Mouse (Mus musculus) hindlimb bud, embryonic 11.5 days (tissue): ENCODE measurements at regions not wholly inside any gene's neighbourhood (a gene's known extent, or its start where the extent isn't known, plus 50 kb on each side); places are given as distances from the start of the nearest gene placed in this dataset.

Experiments
- DNase-seq: peaks from one replicate; pipeline ENCODE4 v3.0.0-alpha.2; 2012; ENCODE audit warnings: low read depth, low spot score; ENCODE audit errors: extremely low spot score

GRCm38 (mm10) chr4:89402324-89402723 is 91.5 kb upstream of the Cdkn2b start:
- no peak for DNase-seq

GRCm38 (mm10) chr4:89401696-89402095 is 90.9 kb upstream of the Cdkn2b start:
- no peak for DNase-seq

DNA sequence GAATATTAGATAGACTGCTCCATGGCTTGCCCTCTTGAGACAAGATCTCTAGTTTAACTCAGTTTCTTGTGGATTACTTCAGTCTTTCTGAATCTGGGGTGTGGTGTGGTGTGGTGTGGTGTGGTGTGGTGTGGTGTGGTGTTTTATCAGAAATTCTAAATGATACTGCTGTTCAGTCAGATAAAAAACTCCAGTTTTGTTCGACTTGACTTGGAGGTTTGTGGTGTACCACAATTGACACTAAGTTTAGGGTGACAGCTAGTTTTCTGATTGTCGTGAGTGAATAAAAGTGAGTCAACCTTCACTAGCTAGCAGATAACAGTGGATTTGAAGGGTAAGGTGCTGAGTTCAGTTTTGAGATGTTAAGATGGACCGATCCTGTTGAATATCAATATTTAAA is 89.5 kb upstream of the Cdkn2b start:
- no peak for DNase-seq

DNA sequence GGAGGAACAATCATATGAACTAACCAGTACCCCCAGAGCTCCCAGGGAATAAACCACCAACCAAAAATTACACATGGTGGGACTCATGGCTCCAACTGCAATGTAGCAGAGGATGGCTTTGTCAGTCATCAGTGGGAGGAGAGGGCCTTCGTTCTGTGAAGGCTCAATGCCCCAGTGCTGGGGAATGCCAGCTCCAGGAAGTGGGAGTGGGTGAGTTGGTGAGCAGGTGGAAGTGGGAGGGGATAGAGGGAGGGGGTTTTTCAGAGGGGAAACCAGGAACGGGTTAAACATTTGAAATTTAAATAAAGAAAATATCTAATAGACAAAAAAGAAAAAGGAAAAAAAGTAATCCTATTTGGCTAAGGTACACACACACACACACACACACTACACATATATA is 88.4 kb upstream of the Cdkn2b start:
- DNase-seq, result no peak

- no peak for DNase-seq
Observed at GRCm38 (mm10) chr4:89396020-89396419, 85.2 kb upstream of the Cdkn2b start.

DNA sequence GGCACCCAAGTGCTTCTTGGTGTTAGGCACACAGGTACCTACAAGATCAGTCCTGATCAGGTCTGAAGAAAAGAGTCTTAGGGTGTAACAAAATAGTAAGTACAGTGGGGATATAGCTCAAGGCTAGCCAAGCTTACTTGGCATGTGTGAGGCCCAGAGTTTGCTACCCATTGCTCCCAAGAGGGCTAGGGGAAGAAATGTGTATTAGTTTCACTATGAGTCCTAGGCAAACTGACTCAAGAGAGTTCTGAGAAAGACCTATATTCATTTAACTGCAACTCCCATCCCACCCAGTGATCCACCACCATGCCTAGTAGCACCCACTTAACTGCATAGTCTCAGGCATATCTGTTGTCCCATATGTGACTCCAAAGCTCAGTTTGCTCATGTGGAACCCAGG is 84.5 kb upstream of the Cdkn2b start:
- DNase-seq, result no peak

DNA sequence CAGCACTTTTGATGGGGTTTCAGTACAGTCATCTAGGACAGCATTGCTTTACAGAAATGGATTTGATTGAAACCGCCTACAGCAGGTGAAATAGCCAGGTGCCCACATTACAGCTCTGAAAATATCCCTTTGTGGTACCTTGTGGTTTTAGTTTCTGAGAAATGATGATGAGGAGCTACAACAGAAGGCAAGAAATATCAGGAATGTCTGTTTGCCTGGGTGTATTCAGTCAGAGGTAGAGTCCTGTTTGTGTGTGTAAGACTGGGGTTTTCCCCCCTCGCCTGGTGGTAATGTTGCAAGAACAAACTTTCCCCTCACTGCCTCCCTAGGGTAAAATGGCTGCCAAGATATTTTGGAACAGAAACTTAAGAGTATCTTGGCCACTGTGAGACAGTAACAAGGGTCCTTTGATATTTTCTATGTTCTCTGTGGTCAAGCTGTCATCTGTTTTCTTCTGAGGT is 82.4 kb upstream of the Cdkn2b start:
- no peak for DNase-seq

DNA sequence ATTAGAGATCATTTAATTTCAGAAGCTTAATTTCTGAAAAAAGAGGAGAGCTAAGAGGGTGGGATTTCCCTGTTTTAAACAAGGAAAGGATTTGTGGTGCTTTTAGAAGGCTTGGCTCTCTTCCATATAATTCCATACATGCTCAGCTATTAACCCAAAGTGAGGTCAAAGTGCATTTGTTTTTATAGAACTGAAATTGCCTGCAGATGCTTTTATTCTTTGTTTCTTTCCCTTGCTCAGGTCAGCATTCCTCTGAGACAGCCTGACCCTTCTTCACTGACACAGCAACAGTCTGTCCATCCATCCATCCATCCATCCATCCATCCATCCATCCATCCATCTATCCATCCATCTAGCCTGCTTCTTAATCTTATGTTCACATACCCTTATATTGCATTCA is 82.0 kb upstream of the Cdkn2b start:
- no peak for DNase-seq

DNA sequence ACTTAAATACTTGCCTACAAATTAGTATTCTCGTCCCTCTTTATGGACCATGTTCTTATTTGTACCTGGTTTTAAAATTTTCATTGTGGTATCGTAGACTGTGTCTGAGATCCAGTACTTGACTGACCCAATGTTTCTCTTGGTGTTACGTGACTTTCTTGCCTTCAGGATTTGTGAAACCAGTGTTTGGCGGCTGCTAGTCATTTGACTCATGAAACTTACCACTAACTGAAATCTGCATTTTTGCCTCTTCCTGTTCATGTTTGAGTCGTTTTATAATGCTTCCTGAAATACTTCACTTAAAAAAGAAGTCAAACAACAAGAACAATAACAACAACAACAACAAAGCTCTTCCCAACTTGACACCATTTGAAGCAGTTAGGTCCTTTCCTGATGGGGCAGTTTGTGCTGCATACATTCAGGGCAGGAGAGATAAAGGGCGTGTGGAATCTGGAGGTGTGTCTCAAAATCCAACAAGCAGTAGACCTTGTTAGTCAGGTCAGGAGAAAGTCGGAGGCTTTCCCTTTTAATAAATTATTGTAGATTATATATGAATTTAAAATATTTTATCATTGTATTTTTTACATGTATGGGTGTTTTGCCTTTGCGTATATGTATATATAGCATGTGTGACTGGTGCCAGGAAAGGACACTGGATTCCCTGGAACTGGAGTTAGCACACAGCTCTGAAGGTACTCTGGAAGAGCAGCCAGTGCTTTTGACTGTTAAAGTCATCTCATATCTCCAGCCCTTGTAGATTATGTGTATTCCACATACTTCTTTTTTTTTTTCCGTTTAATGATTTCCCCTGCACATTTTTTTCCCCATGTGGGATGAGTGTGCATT is 80.8 kb upstream of the Cdkn2b start:
- no peak for DNase-seq

GRCm38 (mm10) chr4:89383548-89383947 is 72.7 kb upstream of the Cdkn2b start:
- no peak for DNase-seq

DNA sequence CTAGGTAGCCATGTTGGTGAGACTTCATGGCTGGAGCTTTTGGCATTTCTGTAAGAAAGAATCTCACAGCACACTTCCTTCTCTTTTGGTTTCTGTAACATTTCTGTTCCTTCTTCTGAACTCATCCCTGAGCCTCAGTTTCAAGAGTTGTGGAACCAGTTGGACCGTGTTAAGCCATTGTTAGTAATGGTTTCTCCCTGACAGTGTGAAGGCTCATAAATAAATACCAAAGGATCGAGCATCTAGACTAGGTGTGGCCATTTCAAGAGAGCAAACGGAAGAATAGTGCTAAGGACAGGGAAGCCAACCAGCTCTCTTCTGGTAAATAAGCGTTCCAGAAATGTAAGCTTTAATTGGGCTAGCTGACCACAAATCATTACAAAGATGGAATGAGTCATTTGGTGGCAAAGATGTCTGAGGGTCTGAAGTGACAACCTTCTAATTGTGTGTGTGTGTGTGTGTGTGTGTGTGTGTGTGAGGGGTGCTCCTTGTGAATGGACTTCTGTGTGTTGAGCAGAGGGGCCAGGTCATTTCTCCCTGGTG is 71.7 kb upstream of the Cdkn2b start:
- no peak for DNase-seq

DNA sequence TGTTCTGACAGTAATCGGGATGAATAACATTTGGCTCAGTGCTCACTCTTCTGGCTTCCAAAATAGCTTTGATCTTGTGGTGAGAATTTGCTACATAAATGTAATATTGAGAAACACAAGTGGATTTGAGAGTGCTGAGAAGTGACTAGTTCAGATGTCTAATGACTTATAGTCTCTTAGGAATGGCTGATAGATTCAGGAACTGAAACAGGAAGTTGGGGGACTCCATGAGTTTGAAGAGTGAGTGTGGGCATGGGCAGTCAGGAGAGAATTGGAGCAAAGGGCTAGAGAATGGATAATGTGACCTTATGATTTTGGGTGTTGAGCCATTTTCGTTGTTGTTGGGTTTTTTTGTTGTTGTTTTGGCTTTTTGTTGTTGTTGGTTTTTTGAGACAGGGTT is 70.9 kb upstream of the Cdkn2b start:
- DNase-seq, result no peak

GRCm38 (mm10) chr4:89381077-89381476 is 70.2 kb upstream of the Cdkn2b start:
- no peak for DNase-seq

- DNase-seq, result no peak
Observed at GRCm38 (mm10) chr4:89380330-89380945, 69.6 kb upstream of the Cdkn2b start.

- DNase-seq, result no peak
Observed at GRCm38 (mm10) chr4:89379622-89380329, 68.9 kb upstream of the Cdkn2b start.

DNA sequence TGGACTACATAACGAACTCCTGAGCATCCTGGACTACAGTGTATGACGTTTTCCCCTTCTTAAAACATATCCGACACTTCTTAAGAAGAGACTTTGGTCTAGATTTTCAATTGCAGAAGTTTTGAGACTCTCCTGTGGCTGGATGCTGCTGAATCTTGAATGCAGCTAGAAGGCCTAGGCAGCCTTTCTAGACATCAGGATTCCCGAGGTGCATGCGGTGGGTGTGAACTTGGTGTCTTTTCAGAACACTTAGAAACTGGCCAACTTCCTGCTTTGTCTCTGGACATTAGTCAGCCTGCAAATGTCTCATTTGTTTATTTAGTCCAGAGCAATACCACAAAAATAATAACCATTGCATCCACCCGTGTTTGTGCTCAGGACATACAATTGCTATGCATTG is 61.8 kb upstream of the Cdkn2b start:
- no peak for DNase-seq

- DNase-seq, result no peak
Observed at GRCm38 (mm10) chr4:89368850-89369524, 58.1 kb upstream of the Cdkn2b start.

DNA sequence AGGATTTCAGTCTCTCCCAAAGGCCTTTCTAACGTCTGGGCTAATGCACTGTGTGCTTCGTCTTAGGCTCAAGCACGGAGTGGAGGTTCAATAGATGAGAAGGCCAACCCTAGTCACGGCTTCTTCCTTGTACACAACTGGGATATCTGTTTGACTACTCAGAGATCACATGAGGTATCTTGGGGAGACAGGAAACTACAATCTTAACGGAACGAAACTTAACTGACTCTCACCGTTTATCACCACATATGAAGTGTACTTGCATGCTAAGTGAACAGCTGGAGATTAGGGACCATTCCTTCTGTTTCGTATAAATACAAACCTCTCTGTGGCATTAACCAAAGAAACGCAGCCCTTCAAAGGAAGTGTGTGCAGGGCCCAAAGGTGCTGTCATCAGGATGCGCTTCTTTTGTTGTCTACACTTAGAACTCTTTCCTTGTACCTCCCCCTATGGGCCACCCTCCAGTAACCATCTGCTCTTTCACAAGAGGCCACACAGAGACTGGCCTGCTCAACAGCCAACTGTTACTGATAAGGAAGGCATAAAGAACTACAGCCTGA is 55.8 kb upstream of the Cdkn2b start:
- DNase-seq, result no peak

DNA sequence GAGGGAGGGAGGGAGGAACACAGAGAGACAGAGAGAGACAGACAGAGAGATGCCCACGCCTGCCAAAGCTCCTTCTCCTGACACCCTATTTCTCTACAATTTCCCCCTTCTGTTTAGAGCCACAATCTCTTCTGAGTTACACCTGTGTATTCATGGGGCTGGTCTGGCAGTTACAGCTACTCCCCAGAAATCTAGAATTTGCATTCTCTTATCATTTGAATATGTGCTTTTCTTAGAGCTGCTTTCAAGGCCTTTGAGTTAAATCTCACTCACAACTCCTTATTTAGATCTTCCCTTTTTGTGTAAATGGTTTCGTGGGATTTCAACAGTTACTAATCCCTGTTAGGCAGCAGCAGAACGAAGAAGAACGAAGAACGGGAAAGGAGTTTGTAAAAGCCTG is 55.0 kb upstream of the Cdkn2b start:
- DNase-seq, result no peak

DNA sequence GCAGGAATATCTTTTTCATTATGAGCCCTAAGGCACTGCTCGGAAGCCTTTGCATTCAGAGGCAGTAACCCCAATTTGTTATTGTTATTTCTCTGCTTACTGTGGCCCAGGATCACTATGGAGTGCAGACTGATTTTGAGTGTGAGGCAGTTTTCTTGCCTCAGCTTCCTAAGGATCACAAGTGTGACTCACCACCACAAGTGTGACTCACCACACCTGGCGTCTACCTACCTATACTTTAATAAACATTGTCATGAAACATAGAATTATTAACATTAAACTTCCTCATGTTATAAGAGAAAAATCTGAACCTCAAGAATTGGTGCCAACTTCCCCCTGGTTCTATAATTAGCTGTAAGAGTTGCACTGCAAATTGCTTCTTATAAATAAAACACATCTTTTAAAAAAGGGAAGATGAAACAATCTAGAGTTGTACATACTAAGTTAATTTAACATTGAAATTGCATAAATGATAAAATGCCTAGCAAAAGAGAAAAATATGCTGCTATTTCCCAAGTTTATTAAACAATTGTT is 52.4 kb upstream of the Cdkn2b start:
- no peak for DNase-seq

GRCm38 (mm10) chr4:89362650-89363049 is 51.8 kb upstream of the Cdkn2b start:
- DNase-seq, result no peak
